Mouse (Mus musculus): ENCODE results near the gene Ubox5. TPM values are rescaled to one million over a fixed set of nuclear protein-coding genes. Genes with fewer than 3 reads are reported as not detected.

Ubox5 gene
- total and polyA plus RNA-seq, 2 experiments from 2014 or later: 5.5 to 6.0 TPM

- Histone ChIP-seq H3K36me3 (ENCODE audit: insufficient read depth, low read length) (peaks cover 15% of the 10 kb centered on the region), H3K4me1 (ENCODE audit: insufficient read depth, low read length) (no peaks in the 10 kb centered on the region), H3K27me3 (ENCODE audit: insufficient read depth, low read length) (no peaks in the 10 kb centered on the region), H3K4me2 (ENCODE audit: low read depth, low read length, poor library complexity, severe bottlenecking) (no peak overlapping the region), H3K4me3 (ENCODE audit: low read depth, low read length) (no peak overlapping the region), H3K9me3 (ENCODE audit: low read length) (no peaks in the 10 kb centered on the region), H3K9ac (replicated peaks; ENCODE audit: low read length, poor library complexity, severe bottlenecking) (no peak overlapping the region), H3K27ac (ENCODE audit: low read depth, low read length) (no peak overlapping the region)
- DNase-seq (ENCODE audit: low spot score) (no peak), ATAC-seq (ENCODE audit: low FRiP score) (no peak)
- no peak for TF ChIP-seq CTCF (IDR thresholded peaks at IDR 0.05)
These were observed 59.9 kb downstream of the Ubox5 start for GRCm38 (mm10) chr2:130569926-130570325.

- no peak overlapping the region for H3K4me2 ChIP-seq (ENCODE audit: low read depth, low read length, poor library complexity, severe bottlenecking)
- H3K27ac ChIP-seq (ENCODE audit: low read depth, low read length): no peak overlapping the region
- no peaks in the 10 kb centered on the region for H3K27me3 ChIP-seq (ENCODE audit: insufficient read depth, low read length)
- ATAC-seq (ENCODE audit: low FRiP score) (no peak), DNase-seq (ENCODE audit: low spot score) (no peak)
- H3K9ac ChIP-seq (replicated peaks; ENCODE audit: low read length, poor library complexity, severe bottlenecking): no peak overlapping the region
- 87% methylated on average over 3 of the region's 4 CpGs for WGBS
- no peaks in the 10 kb centered on the region; the same call in 1 of the 2 replicates for H3K4me1 ChIP-seq (ENCODE audit: insufficient read depth, low read length)
- H3K4me3 ChIP-seq (ENCODE audit: low read depth, low read length): no peak overlapping the region
- no peaks in the 10 kb centered on the region for H3K9me3 ChIP-seq (ENCODE audit: low read length)
- no peak for TF ChIP-seq CTCF (IDR thresholded peaks at IDR 0.05)
- H3K36me3 ChIP-seq (ENCODE audit: insufficient read depth, low read length): peaks cover 15% of the 10 kb centered on the region
These were observed 60.9 kb downstream of the Ubox5 start for GRCm38 (mm10) chr2:130568921-130569320.

- Histone ChIP-seq H3K27ac (ENCODE audit: low read depth, low read length) (no peak overlapping the region), H3K9ac (replicated peaks; ENCODE audit: low read length, poor library complexity, severe bottlenecking) (no peak overlapping the region), H3K27me3 (ENCODE audit: insufficient read depth, low read length) (no peaks in the 10 kb centered on the region), H3K4me2 (ENCODE audit: low read depth, low read length, poor library complexity, severe bottlenecking) (peak overlapping the region; percentile 78), H3K4me3 (ENCODE audit: low read depth, low read length) (no peak overlapping the region), H3K9me3 (ENCODE audit: low read length) (no peaks in the 10 kb centered on the region), H3K4me1 (ENCODE audit: insufficient read depth, low read length) (no peaks in the 10 kb centered on the region; the same call in 1 of the 2 replicates), H3K36me3 (ENCODE audit: insufficient read depth, low read length) (peaks cover 15% of the 10 kb centered on the region)
- WGBS: 80% methylated on average over 8 of the region's 8 CpGs
- no peak for ATAC-seq (ENCODE audit: low FRiP score)
- no peak for TF ChIP-seq CTCF (IDR thresholded peaks at IDR 0.05)
- DNase-seq (ENCODE audit: low spot score): no peak
These were observed 64.9 kb downstream of the Ubox5 start for GRCm38 (mm10) chr2:130564983-130565382.

GRCm38 (mm10) chr2:130564063-130564462 is 65.8 kb downstream of the Ubox5 start:
- DNase-seq (ENCODE audit: low spot score): no peak
- Histone ChIP-seq H3K4me1 (ENCODE audit: insufficient read depth, low read length) (no peaks in the 10 kb centered on the region; the same call in 1 of the 2 replicates), H3K9ac (replicated peaks; ENCODE audit: low read length, poor library complexity, severe bottlenecking) (peak overlapping the region; percentile 89), H3K36me3 (ENCODE audit: insufficient read depth, low read length) (peaks cover 15% of the 10 kb centered on the region), H3K9me3 (ENCODE audit: low read length) (no peaks in the 10 kb centered on the region), H3K4me3 (ENCODE audit: low read depth, low read length) (peak overlapping the region; percentile 84), H3K27me3 (ENCODE audit: insufficient read depth, low read length) (no peaks in the 10 kb centered on the region), H3K4me2 (ENCODE audit: low read depth, low read length, poor library complexity, severe bottlenecking) (peak overlapping the region; percentile 78), H3K27ac (ENCODE audit: low read depth, low read length) (peak overlapping the region; percentile 70; the same call in 1 of the 2 replicates)
- WGBS: under 1% methylated on average over 21 of the region's 23 CpGs
- no peak for TF ChIP-seq CTCF (IDR thresholded peaks at IDR 0.05)
- ATAC-seq (ENCODE audit: low FRiP score): peak; percentile 32

GRCm38 (mm10) chr2:130563212-130564055 is 66.4 kb downstream of the Ubox5 start, which contains the start of gene Mrps26:
Mrps26 (plus strand) TSS chr2:130563742.
- H3K4me1 ChIP-seq (ENCODE audit: insufficient read depth, low read length): no peaks in the 10 kb centered on the region; the same call in 1 of the 2 replicates
- H3K4me2 ChIP-seq (ENCODE audit: low read depth, low read length, poor library complexity, severe bottlenecking): peak within 1 kb of the TSS; percentile 78
- peak; percentile 98 for ATAC-seq (ENCODE audit: low FRiP score)
- H3K9me3 ChIP-seq (ENCODE audit: low read length): no peaks in the 10 kb centered on the region
- TF ChIP-seq CTCF (IDR thresholded peaks at IDR 0.05): peak; percentile 49
- peaks cover 15% of the 10 kb centered on the region for H3K36me3 ChIP-seq (ENCODE audit: insufficient read depth, low read length)
- peak within 1 kb of the TSS; percentile 84 for H3K4me3 ChIP-seq (ENCODE audit: low read depth, low read length)
- peak within 1 kb of the TSS; percentile 89 for H3K9ac ChIP-seq (replicated peaks; ENCODE audit: low read length, poor library complexity, severe bottlenecking)
- WGBS: under 1% methylated on average over 61 of the region's 61 CpGs
- no peaks in the 10 kb centered on the region for H3K27me3 ChIP-seq (ENCODE audit: insufficient read depth, low read length)
- DNase-seq (ENCODE audit: low spot score): peak; percentile 95
- H3K27ac ChIP-seq (ENCODE audit: low read depth, low read length): peak within 1 kb of the TSS; percentile 70

- H3K9ac ChIP-seq (replicated peaks; ENCODE audit: low read length, poor library complexity, severe bottlenecking): no peak overlapping the region
- H3K4me2 ChIP-seq (ENCODE audit: low read depth, low read length, poor library complexity, severe bottlenecking): no peak overlapping the region
- TF ChIP-seq CTCF (IDR thresholded peaks at IDR 0.05): peak; percentile 42
- ATAC-seq (ENCODE audit: low FRiP score) (no peak), DNase-seq (ENCODE audit: low spot score) (no peak)
- H3K36me3 ChIP-seq (ENCODE audit: insufficient read depth, low read length): peaks cover 30% of the 10 kb centered on the region
- H3K27ac ChIP-seq (ENCODE audit: low read depth, low read length): no peak overlapping the region
- no peaks in the 10 kb centered on the region for H3K9me3 ChIP-seq (ENCODE audit: low read length)
- H3K4me3 ChIP-seq (ENCODE audit: low read depth, low read length): no peak overlapping the region
- 73% methylated on average over 2 of the region's 2 CpGs for WGBS
- no peaks in the 10 kb centered on the region for H3K27me3 ChIP-seq (ENCODE audit: insufficient read depth, low read length)
- no peaks in the 10 kb centered on the region for H3K4me1 ChIP-seq (ENCODE audit: insufficient read depth, low read length)
These were observed 71.8 kb downstream of the Ubox5 start for GRCm38 (mm10) chr2:130558015-130558414.

Data from midbrain, postnatal 0 days (tissue).